Mouse (Mus musculus) heart, postnatal 0 days (tissue): ENCODE measurements around the gene Rnf5. TPM values are rescaled to one million over a fixed set of nuclear protein-coding genes. Genes with fewer than 3 reads are reported as not detected.
A peak's percentile ranks its signal among the peaks of the same experiment; 100 is the strongest.

Source experiments
- ATAC-seq: fragments of 200-750 bp; cut with Nextera tagmentation; 2 replicates; pipeline ENCODE4 v1.8.0; 2017; ENCODE audit warnings: low read depth, moderate number of reproducible peaks, moderate library complexity; ENCODE audit not compliant: insufficient read depth
- DNase-seq: peaks from one replicate; pipeline ENCODE4 v3.0.0-alpha.2; 2016; ENCODE audit warnings: low spot score
- H3K27ac ChIP-seq: fragments of 300-500 bp; sonication (generic); 2 replicates; pipeline ENCODE4 v1.5.1; 2014; ENCODE audit warnings: low read depth, mild to moderate bottlenecking
- H3K27me3 ChIP-seq: fragments of 300-500 bp; sonication (generic); 2 replicates; pipeline ENCODE4 v1.6.1; 2014; ENCODE audit warnings: low read length, mixed read lengths; ENCODE audit not compliant: control insufficient read depth, insufficient read depth
- H3K36me3 ChIP-seq: fragments of 300-500 bp; sonication (generic); replicated peaks from 2 replicates; pipeline ENCODE4 v1.6.1; 2014; ENCODE audit warnings: low read length, mixed read lengths; ENCODE audit not compliant: control insufficient read depth, insufficient read depth
- H3K4me1 ChIP-seq: fragments of 300-500 bp; sonication (generic); 2 replicates; pipeline ENCODE4 v1.6.1; 2014; ENCODE audit warnings: antibody characterized with exemption; ENCODE audit not compliant: control insufficient read depth, insufficient read depth
- H3K4me2 ChIP-seq: fragments of 300-500 bp; sonication (generic); 2 replicates; pipeline ENCODE4 v1.6.1; 2014; ENCODE audit warnings: low read depth, mild to moderate bottlenecking, low read length, moderate library complexity
- H3K4me3 ChIP-seq: fragments of 300-500 bp; sonication (generic); 2 replicates; pipeline ENCODE4 v1.5.1; 2014; ENCODE audit warnings: low read depth, low read length
- H3K9ac ChIP-seq: fragments of 300-500 bp; sonication (generic); replicated peaks from 2 replicates; pipeline ENCODE4 v1.6.1; 2014; ENCODE audit warnings: low read depth, low read length, mixed read lengths
- H3K9me3 ChIP-seq: fragments of 300-500 bp; sonication (generic); replicated peaks from 2 replicates; pipeline ENCODE4 v1.6.1; 2016; ENCODE audit warnings: low read length; ENCODE audit not compliant: control insufficient read depth
- CTCF ChIP-seq: IDR thresholded peaks from 2 replicates; pipeline ENCODE4 v1.5.1; 2016; ENCODE audit warnings: antibody characterized with exemption, control low read depth, low read depth
- EP300 ChIP-seq: IDR thresholded peaks from 2 replicates; pipeline ENCODE4 v1.6.1; 2016; ENCODE audit warnings: antibody characterized with exemption, low read depth
- WGBS: fragments of 180-500 bp; shearing (Covaris S2); extraction: QIAGEN DNeasy Blood & Tissue Kit; methylation state at CpG from one replicate; pipeline ENCODE4 v1.1.7; 2014; 5-methylcytosine and 5-hydroxymethylcytosine counted together
- polyA plus RNA-seq: library from polyadenylated mRNA; unstranded; fragments of >200 nt; fragmentation: Nextera tagmentation; extraction: Ambion mirVana; gene quantifications from 2 replicates; pipeline ENCODE4 v1.2.1, GENCODE M21; 2015
- total RNA-seq: library from RNA; depleted of rRNA; stranded (reverse); fragments of >200 nt; gene quantifications from 2 replicates; pipeline ENCODE4 v1.2.3, GENCODE M21; 2014; ENCODE audit warnings: low replicate concordance

Gene Rnf5
- total and polyA plus RNA-seq, 2 experiments from 2014 or later = 42.5 to 79.9 TPM

DNA sequence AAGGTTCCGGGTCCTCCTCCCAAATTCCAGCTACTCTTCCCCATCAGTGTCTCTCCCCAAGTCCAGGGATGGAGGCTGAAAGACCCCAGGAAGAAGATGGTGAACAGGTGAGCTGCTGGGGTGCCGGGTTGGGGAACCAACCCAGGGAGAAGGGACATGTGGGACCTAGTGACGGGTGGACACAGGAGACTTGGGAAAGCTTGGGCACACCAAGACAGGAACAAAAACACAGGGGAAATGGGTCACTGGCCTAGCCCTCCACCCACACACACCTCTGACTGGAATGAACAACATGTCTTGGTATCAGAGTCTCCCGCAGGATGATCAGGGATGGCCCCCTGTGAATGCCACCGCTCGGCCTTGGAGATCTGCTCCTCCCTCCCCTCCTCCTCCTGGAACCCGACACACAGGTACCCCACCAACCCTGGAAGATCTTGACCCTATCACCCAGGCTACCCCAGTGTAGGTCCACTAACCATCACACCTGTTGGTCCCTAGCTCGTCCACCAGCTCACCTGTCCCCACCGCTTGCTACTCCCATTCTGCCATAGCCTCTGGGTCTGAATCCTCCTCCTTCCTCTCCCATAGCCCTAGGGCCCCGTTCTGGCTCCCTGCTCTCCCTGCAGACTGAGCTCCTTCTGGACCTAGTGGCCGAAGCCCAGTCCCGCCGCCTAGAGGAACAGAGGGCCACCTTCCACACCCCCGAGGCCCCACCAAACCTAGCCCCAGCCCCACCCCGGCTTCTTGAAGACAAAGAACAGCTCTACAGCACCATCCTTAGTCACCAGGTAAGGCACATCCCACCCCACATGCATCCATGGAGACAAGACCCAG, 13.1 kb downstream of the Rnf5 start:
- Histone ChIP-seq H3K4me1 (peaks cover 36% of the 10 kb centered on the region), H3K9ac (no peak overlapping the region; the same call in 1 of the 2 replicates), H3K27ac (peak overlapping the region; percentile 93), H3K4me2 (peak overlapping the region; percentile 79), H3K9me3 (no peaks in the 10 kb centered on the region), H3K36me3 (peaks cover 11% of the 10 kb centered on the region), H3K4me3 (peak overlapping the region; percentile 34; the same call in 1 of the 2 replicates), H3K27me3 (no peaks in the 10 kb centered on the region)
- 71% methylated on average over 14 of the region's 15 CpGs for WGBS
- no peak for TF ChIP-seq CTCF
- no peak for TF ChIP-seq EP300
- ATAC-seq (no peak), DNase-seq (no peak)

DNA sequence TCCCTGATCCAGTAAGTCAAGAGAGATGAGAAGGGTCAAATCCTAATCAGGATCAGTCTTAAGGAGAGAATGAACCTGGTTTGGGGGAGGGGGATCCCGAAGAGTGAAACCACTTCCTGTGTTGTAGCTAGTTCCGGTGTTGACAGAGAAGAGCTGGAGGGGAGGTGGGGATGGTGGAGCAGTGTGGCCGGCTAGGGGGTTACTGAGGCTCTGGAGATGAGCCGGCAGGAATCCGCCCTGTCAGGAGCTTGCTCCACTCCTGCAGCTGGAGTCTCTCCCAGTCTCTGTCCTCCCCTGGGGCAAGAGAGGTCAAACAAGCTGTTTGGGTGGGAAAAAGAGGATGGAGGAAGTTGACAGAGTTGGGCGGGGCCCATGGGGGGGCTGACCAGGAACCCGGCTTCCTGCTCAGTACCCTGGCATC, 13.8 kb downstream of the Rnf5 start, which contains the start of gene Gpsm3:
Gene Gpsm3 (plus strand): TSS at position 126 of the 421 bp plus-strand sequence.
- H3K4me2 ChIP-seq = peak within 1 kb of the TSS; percentile 79
- no peak for ATAC-seq
- no peak for DNase-seq
- TF ChIP-seq EP300 (no peak), CTCF (no peak)
- WGBS = 17% methylated on average over 6 of the region's 7 CpGs
- peak within 1 kb of the TSS; percentile 34; the same call in 1 of the 2 replicates for H3K4me3 ChIP-seq
- peaks cover 36% of the 10 kb centered on the region for H3K4me1 ChIP-seq
- H3K9ac ChIP-seq = peak within 1 kb of the TSS; percentile 35; the same call in 1 of the 2 replicates
- peak within 1 kb of the TSS; percentile 93 for H3K27ac ChIP-seq
- H3K36me3 ChIP-seq = peaks cover 5% of the 10 kb centered on the region
- H3K27me3 ChIP-seq = no peaks in the 10 kb centered on the region
- no peaks in the 10 kb centered on the region for H3K9me3 ChIP-seq

- no peaks in the 10 kb centered on the region for H3K9me3 ChIP-seq
- H3K4me3 ChIP-seq = peak overlapping the region; percentile 34; the same call in 1 of the 2 replicates
- H3K36me3 ChIP-seq = no peaks in the 10 kb centered on the region
- ATAC-seq = no peak
- no peak for DNase-seq
- peak overlapping the region; percentile 79 for H3K4me2 ChIP-seq
- 37% methylated on average over 7 of the region's 7 CpGs for WGBS
- H3K9ac ChIP-seq = no peak overlapping the region
- TF ChIP-seq CTCF = no peak
- no peak for TF ChIP-seq EP300
- peaks cover 32% of the 10 kb centered on the region for H3K4me1 ChIP-seq
- H3K27me3 ChIP-seq = no peaks in the 10 kb centered on the region
- H3K27ac ChIP-seq = peak overlapping the region; percentile 93
These were observed 14.3 kb downstream of the Rnf5 start for GRCm38 (mm10) chr17:34589206-34589605.

DNA sequence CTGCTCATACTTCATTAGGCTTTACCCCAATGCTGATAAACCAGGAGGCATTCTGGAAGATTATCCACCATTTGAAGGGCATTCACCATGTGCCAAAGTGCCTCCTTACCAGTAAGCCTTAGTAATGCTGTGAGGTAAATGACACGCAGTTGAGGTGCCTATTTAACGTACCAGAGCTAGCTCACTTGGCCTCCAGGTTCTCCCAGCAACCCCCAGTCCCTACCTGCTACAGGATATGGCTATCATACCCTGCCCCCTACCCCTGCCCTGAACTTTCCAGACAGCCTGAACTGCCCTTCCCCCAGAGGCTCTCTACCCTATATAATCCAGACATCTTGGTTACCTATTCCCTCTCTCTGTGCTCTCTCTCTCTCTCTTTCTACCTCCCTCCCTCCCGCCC, 14.7 kb downstream of the Rnf5 start:
- H3K27ac ChIP-seq = peak overlapping the region; percentile 93; the same call in 1 of the 2 replicates
- H3K9ac ChIP-seq = no peak overlapping the region
- H3K36me3 ChIP-seq = no peaks in the 10 kb centered on the region
- DNase-seq (no peak), ATAC-seq (no peak)
- H3K4me1 ChIP-seq = peaks cover 28% of the 10 kb centered on the region
- 70% methylated on average over 3 of the region's 3 CpGs for WGBS
- H3K4me3 ChIP-seq = no peak overlapping the region
- no peaks in the 10 kb centered on the region for H3K9me3 ChIP-seq
- TF ChIP-seq EP300 (no peak), CTCF (no peak)
- H3K27me3 ChIP-seq = no peaks in the 10 kb centered on the region
- H3K4me2 ChIP-seq = peak overlapping the region; percentile 79; the same call in 1 of the 2 replicates

DNA sequence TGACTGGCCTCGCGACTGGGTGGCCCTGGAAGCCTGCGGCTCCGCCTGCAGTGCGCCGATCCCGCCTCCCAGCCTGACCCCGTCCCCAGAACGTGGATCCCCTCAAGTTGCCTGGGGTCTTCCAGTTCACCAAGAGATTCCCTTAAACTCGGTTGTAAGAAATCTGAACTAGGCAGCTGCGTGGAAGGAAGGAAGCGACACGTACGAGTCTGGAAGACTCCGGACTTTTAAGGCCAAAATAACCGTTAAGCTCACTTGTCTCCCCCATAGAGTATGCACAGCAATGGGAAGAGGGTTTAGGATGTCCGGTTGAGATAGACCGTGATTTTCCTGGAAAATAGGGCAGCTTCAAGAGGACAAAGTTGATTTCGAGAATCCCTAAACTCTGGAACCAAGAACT, 15.7 kb downstream of the Rnf5 start:
- under 1% methylated on average over 19 of the region's 19 CpGs for WGBS
- ATAC-seq = no peak
- Histone ChIP-seq H3K9me3 (no peaks in the 10 kb centered on the region), H3K9ac (peak overlapping the region; percentile 83), H3K36me3 (no peaks in the 10 kb centered on the region), H3K4me3 (peak overlapping the region; percentile 63), H3K27ac (peak overlapping the region; percentile 88), H3K27me3 (no peaks in the 10 kb centered on the region), H3K4me1 (peaks cover 25% of the 10 kb centered on the region), H3K4me2 (peak overlapping the region; percentile 79)
- no peak for DNase-seq
- no peak for TF ChIP-seq CTCF
- 0 out of 2 replicates have a peak, but pooled peaks have one; percentile 35 for TF ChIP-seq EP300
